Mouse (Mus musculus): ENCODE measurements at regions not wholly inside any gene's neighbourhood (a gene's known extent, or its start where the extent isn't known, plus 50 kb on each side); places are given as distances from the start of the nearest gene placed in this dataset.
A peak's percentile ranks its signal among the peaks of the same experiment; 100 is the strongest.

GRCm38 (mm10) chr11:63502181-63502580, 373.4 kb downstream of the Pmp22 start:
- DNase-seq, result peak; percentile 22

DNA sequence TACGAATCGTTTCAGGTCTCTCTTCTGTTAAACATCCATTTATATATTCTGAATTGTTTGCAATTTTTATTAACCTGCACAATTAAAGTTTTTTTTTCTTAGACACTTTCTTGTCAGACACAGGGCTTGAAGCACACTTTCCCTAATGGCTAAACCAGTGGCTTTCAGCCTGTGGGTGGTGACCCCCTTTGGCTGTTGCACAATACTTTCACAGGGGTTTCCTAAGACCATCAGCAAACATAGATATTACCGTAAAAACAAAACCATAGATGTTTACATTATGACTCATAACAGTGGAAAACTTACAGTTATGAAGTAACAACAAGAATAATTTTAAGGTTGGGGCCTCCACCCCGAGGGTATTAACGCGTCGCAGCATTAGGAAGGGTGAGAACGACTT, 378.6 kb downstream of the Pmp22 start:
- DNase-seq, result no peak

DNA sequence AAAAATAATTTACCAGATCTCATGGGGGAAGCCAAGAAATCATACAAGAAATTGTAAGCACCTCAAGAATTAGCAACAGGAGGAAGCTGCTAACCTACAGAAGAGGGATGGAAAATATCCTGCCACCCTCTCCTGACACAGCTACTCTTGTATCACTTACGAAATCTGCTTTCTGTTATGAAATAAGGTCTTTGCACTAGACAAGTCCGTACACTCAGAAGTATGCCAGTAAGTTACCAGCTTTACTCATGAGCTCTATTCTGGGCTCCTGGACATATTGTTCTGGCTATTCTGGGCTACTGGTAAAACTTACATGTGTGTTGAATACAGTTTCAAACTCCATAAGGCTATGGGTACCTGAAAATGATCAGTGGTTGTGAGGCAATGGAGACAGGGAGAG, 379.9 kb downstream of the Pmp22 start:
- no peak for DNase-seq

DNA sequence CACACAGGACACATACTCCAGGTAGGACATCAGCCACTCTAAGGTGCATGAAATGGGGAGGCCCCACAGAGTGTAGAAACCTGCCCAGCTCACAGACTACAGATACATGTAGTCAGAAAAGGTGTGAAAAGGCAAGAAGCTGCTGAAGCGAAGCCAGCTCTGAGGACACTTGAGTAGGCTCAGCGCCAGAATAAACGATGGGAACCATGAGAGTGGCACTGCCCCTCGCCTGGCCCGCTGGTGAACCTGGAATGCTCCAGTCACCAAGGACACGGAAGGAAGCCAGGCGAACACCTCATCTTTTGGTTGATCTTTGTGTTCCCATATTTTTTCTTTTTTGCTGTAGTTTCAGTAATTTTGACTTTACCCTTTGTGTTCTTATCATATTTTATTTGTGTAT, 381.8 kb downstream of the Pmp22 start:
- no peak for DNase-seq

- DNase-seq, result no peak
Observed at GRCm38 (mm10) chr11:63514615-63515014, 385.8 kb downstream of the Pmp22 start.

- no peak for DNase-seq
Observed at GRCm38 (mm10) chr11:63518847-63519246, 390.1 kb downstream of the Pmp22 start.

DNA sequence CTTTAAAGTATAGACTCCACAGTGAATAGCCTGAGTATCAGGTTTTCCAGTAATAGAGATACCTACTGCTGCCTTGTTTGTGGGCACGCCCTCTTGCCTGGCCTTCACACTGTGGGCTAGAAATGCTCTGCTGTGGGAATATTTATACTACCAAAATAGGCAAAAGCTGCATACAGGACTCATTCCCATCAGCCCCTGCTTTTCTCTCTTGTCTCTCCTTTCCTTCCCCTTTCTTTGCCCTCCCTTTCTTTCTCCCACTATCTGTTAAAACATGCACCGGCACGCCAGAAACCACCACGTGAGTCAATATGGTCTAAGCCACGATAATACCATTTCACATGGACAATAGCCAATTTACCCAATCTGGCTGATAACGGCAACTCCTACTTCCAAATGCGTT, 395.5 kb downstream of the Pmp22 start:
- DNase-seq, result no peak

DNA sequence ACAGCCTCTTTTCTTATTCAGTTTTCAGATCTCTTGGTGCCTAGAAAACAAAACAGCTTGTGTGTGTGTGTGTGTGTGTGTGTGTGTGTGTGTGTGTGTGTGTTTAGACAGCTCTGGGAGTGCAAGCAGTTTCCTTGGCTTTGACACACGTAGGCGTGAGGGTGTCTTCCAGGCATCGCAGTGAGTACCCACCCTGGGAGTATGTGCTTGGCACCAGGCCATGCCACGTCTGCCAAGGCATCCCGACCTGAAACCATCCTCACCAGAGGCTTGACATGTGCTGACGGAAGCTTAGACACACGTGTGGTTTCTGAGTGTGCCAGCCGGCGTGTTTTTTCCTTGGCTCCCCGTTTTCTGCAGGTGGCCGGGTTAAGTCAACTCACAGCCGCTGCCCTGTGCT, 396.6 kb downstream of the Pmp22 start:
- DNase-seq, result no peak

- no peak for DNase-seq
Observed at GRCm38 (mm10) chr11:63525956-63526355, 396.1 kb downstream of the Hs3st3b1 start.

GRCm38 (mm10) chr11:63532752-63533151, 389.3 kb downstream of the Hs3st3b1 start:
- no peak for DNase-seq

- no peak for DNase-seq
Observed at GRCm38 (mm10) chr11:63533555-63534200, 388.4 kb downstream of the Hs3st3b1 start.

DNA sequence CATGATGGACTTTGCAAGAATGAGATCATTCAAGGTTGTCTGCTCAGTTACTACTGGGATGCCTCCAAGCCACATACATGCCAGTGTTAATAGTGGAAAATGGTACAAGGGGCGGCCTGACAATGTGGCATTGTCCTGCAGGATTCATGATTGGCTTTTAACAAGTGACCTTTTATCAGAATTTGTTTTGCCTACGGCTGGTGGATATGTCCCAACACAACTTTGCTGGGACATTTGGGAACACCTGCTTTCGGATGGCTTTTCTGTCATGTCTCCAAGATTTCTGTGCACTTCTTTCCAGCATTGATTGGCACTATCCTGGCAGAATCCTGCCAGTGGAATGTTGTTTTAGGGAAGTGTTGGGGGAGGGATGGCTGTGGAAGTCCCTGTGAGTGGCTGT, 384.4 kb downstream of the Hs3st3b1 start:
- DNase-seq, result no peak

DNA sequence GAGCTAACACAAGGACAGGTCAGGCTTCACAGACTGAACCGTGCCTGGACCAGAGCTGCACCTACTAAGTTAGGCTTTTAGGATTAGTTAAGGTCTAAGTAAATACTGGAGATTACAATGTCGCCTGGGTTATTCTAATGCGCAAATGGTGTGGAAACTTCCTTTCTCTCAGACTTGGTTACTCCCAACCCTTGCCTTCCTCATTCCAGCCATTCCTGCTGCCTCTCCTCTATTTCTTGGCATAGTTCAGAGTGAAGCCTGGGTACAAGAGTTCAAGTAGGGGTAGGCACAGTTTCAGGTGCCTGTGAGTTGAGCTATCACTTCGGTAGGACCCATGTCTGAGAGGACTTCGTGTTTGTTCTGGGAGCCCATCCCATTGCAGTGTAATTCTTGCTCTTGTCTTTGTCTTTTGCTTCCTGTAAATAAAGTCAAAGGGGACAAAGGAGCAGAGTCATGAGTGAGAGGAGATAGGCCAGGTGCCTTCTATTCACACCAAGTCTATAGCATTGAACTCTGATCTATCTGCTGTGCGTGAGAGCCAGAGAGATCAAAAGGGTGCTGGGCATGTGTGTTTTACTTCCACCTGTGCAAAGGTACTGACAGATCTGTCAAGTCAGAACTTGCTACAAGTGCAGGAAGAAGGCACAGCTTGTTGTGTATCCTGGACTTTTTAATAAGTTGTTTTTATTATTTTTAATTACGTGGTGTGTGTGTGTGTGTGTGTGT, 378.0 kb downstream of the Hs3st3b1 start:
- no peak for DNase-seq

- no peak for DNase-seq
Observed at GRCm38 (mm10) chr11:63545516-63545915, 376.6 kb downstream of the Hs3st3b1 start.

DNA sequence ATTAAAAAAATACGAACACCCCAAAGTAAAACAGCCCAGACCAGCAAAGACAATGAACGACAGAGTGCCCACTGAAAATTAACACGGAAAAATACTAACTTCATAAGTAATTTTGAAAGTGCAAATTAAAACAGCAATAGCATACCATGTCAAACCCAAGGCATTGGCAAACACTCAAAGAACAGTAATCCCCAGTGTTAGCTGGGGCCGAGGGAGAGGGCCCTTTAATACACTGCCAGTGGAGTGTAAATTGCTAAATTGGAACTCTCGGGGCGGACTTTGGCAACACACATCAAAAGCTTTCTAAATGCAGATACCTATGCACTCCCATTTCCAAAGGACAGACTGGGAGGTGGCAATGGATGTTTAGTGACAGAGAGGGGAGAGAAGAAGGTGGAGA, 361.6 kb downstream of the Hs3st3b1 start:
- DNase-seq, result no peak

DNA sequence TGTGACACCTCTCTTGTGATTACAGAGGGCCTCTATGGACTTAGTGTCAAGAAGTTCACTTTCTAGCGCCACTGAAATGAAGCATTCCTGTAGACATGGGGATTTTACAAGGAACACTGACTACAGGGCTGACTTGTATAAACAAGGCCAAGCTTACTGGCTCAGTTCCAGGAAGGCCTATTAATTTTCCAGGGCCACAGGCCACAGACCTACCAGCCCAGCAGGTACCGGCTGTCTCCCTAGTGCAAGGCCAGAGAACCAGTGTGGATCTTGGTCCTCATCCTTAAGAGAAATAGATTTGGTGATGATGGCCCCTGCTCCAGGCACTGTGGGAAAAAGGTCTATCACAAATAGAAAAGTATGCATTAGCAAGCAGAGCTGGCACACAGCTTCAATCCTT, 359.4 kb downstream of the Hs3st3b1 start:
- peak; percentile 9 for DNase-seq

- DNase-seq, result no peak
Observed at GRCm38 (mm10) chr11:63565471-63566232, 356.4 kb downstream of the Hs3st3b1 start.

GRCm38 (mm10) chr11:63569785-63570479, 352.2 kb downstream of the Hs3st3b1 start:
- no peak for DNase-seq

DNA sequence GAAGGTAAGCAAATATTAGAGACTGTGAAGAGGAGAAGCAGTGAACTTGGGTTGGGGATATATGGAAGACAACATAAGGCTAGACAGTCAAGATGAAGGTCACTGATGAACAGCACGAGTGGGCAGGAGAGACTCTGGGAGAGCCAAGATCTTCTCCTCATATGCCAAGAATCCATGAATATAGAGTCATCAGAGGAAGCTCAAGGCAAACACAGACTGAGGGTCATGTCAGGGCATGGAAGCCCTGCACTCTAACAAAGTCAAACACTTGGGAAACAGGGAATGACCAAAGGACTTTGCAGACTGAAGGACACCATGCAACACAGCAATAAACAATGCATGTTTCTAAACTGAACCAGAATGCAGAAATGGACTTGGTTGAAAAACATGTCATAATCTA, 351.4 kb downstream of the Hs3st3b1 start:
- no peak for DNase-seq

GRCm38 (mm10) chr11:63573271-63573670, 348.8 kb downstream of the Hs3st3b1 start:
- DNase-seq, result no peak

DNA sequence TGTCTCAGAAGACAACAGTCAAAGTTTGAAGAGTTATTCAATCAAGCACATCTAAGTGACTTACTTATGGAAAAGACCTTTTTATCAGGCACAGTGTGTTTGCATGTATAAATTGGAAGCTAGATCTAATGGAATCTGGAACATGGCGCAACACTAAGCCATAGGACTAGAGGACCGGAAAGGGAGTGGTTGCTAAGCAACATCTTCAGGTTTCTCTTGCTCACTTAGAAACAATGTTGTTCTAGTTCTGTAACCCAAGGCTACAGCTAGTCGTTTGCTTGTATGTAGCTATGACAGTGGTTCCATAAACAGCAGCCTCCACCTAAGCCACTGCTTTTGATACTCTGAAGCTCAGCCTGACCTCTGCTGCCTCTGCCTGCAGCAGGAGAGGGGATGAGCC, 338.8 kb downstream of the Hs3st3b1 start:
- DNase-seq, result no peak

- no peak for DNase-seq
Observed at GRCm38 (mm10) chr11:63585216-63585869, 336.7 kb downstream of the Hs3st3b1 start.

- no peak for DNase-seq
Observed at GRCm38 (mm10) chr11:63620220-63620619, 301.9 kb downstream of the Hs3st3b1 start.
